Comparison of ENCODE assay signal across 16 mouse cellular contexts in genomic region chr1:83316917-83317316, GRCm38 (mm10).
DNase-seq lines count a peak whose midpoint lies in the region; ATAC-seq and TF ChIP-seq lines count a peak whose summit lies in the region.
"Had no signal": no experiment of that assay in that cellular context is flagged by ENCODE, and none has a peak within 500 bp of the region (broad histone marks: within the 10 kb centered on the region; RNA-seq: fewer than 3 reads in every experiment).

No protein-coding gene starts in this region.

- H3K36me3 ChIP-seq in forebrain, embryonic 15.5 days, result no peaks in the 10 kb centered on the region
- no peaks in the 10 kb centered on the region for H3K36me3 ChIP-seq in forebrain, embryonic 16.5 days (ENCODE audit: control insufficient read depth, insufficient read depth)
- H3K36me3 ChIP-seq in hindbrain, postnatal 0 days (ENCODE audit: insufficient read depth, low read length), result no peaks in the 10 kb centered on the region
- H3K36me3 ChIP-seq: liver, embryonic 13.5 days had no signal

- ATAC-seq in forebrain, embryonic 15.5 days (replicated peaks), result 0 out of 2 replicates have a peak, but pooled peaks have one; percentile 46
- no peak for ATAC-seq in forebrain, embryonic 16.5 days
- ATAC-seq in hindbrain, postnatal 0 days, result no peak
- ATAC-seq in cerebellum, adult (ENCODE audit: insufficient number of reproducible peaks, low FRiP score, low TSS enrichment), result no peak
- ATAC-seq: lung, postnatal 0 days had no signal

- TF ChIP-seq CTCF in hindbrain, postnatal 0 days (IDR thresholded peaks at IDR 0.05; ENCODE audit: low read depth), result no peak

- H3K27ac ChIP-seq in forebrain, embryonic 15.5 days (replicated peaks), result no peak overlapping the region
- no peak overlapping the region for H3K27ac ChIP-seq in forebrain, embryonic 16.5 days (ENCODE audit: low read length)
- no peak overlapping the region for H3K27ac ChIP-seq in hindbrain, postnatal 0 days
- H3K27ac ChIP-seq: kidney, postnatal 0 days; liver, embryonic 13.5 days had no signal

- H3K4me2 ChIP-seq in forebrain, embryonic 15.5 days (replicated peaks), result no peak overlapping the region
- H3K4me2 ChIP-seq in forebrain, embryonic 16.5 days (ENCODE audit: low read length), result no peak overlapping the region
- no peak overlapping the region for H3K4me2 ChIP-seq in hindbrain, postnatal 0 days (ENCODE audit: low read depth, low read length)
- H3K4me2 ChIP-seq: liver, embryonic 13.5 days had no signal

- H3K27me3 ChIP-seq in forebrain, embryonic 15.5 days, result no peaks in the 10 kb centered on the region
- no peaks in the 10 kb centered on the region for H3K27me3 ChIP-seq in forebrain, embryonic 16.5 days (replicated peaks; ENCODE audit: control insufficient read depth, insufficient read depth, low read length)
- no peaks in the 10 kb centered on the region for H3K27me3 ChIP-seq in hindbrain, postnatal 0 days (ENCODE audit: insufficient read depth, low read length)
- H3K27me3 ChIP-seq: liver, embryonic 13.5 days had no signal

- DNase-seq in brain, adult 2 months (ENCODE audit: low read depth, low spot score), result peak; percentile 45
- peak; percentile 52 for DNase-seq in embryo, embryonic 11 days
- DNase-seq in hindbrain, postnatal 0 days (ENCODE audit: low spot score), result peak; percentile 55
- no peak for DNase-seq in frontal cortex, postnatal 25 days (ENCODE audit: low spot score in 2 of 2)
- DNase-seq in kidney, adult 8-10 months, result no peak
- DNase-seq: adrenal gland, postnatal 10 days; cerebellum, adult 9-10 months; heart, adult 11 months; heart, postnatal 4 days; liver, embryonic 13.5 days; thymus, postnatal 36 days had no signal

- WGBS in forebrain, embryonic 15.5 days, result 45% methylated on average over 4 of the region's 4 CpGs
- WGBS in forebrain, embryonic 16.5 days, result 53% methylated on average over 4 of the region's 4 CpGs
- WGBS in hindbrain, postnatal 0 days, result 29% methylated on average over 4 of the region's 4 CpGs

- no peaks in the 10 kb centered on the region for H3K4me1 ChIP-seq in forebrain, embryonic 15.5 days
- H3K4me1 ChIP-seq in forebrain, embryonic 16.5 days (replicated peaks; ENCODE audit: control insufficient read depth, insufficient read depth, low read length), result no peaks in the 10 kb centered on the region
- H3K4me1 ChIP-seq in hindbrain, postnatal 0 days (ENCODE audit: insufficient read depth, low read length), result no peaks in the 10 kb centered on the region
- H3K4me1 ChIP-seq: liver, embryonic 13.5 days had no signal

- H3K9me3 ChIP-seq in forebrain, embryonic 15.5 days, result no peaks in the 10 kb centered on the region
- H3K9me3 ChIP-seq in forebrain, embryonic 16.5 days (ENCODE audit: control insufficient read depth, low read length), result no peaks in the 10 kb centered on the region
- no peaks in the 10 kb centered on the region for H3K9me3 ChIP-seq in hindbrain, postnatal 0 days (ENCODE audit: low read length)
- H3K9me3 ChIP-seq: liver, embryonic 13.5 days had no signal

- H3K4me3 ChIP-seq in forebrain, embryonic 15.5 days, result no peak overlapping the region
- no peak overlapping the region for H3K4me3 ChIP-seq in forebrain, embryonic 16.5 days (replicated peaks; ENCODE audit: low read length)
- H3K4me3 ChIP-seq in hindbrain, postnatal 0 days (ENCODE audit: low read length), result no peak overlapping the region
- H3K4me3 ChIP-seq: liver, embryonic 13.5 days had no signal

- no peak overlapping the region for H3K9ac ChIP-seq in forebrain, embryonic 15.5 days (replicated peaks)
- H3K9ac ChIP-seq in forebrain, embryonic 16.5 days (replicated peaks; ENCODE audit: low read depth, low read length), result no peak overlapping the region
- H3K9ac ChIP-seq in hindbrain, postnatal 0 days (replicated peaks; ENCODE audit: low read length), result no peak overlapping the region
- H3K9ac ChIP-seq: liver, embryonic 13.5 days had no signal

Comparison
In these comparisons a context has a peak if more than half of its experiments do, and no peak if none do; other contexts are left out.
1. DNase-seq: peak in brain, adult 2 months (single experiment), embryo, embryonic 11 days (single experiment) and hindbrain, postnatal 0 days (single experiment); none in frontal cortex, postnatal 25 days (0 of 2) and kidney, adult 8-10 months (0 of 2).